Mouse (Mus musculus): ENCODE results near the gene Eml2. TPM values are rescaled to one million over a fixed set of nuclear protein-coding genes. Genes with fewer than 3 reads are reported as not detected.

The Eml2 gene
- polyA plus RNA-seq, 1 experiment from 2014 or later: 9.5 TPM

- 95% methylated on average over 5 of the region's 5 CpGs for WGBS
- no peak overlapping the region for H3K27ac ChIP-seq
- H3K4me3 ChIP-seq (replicated peaks): no peak overlapping the region
- no peaks in the 10 kb centered on the region for H3K9me3 ChIP-seq (replicated peaks)
- peaks cover 38% of the 10 kb centered on the region for H3K4me1 ChIP-seq
- no peak for ATAC-seq (replicated peaks; ENCODE audit: low FRiP score)
- peaks cover 18% of the 10 kb centered on the region for H3K36me3 ChIP-seq
- no peaks in the 10 kb centered on the region for H3K27me3 ChIP-seq
- H3K4me2 ChIP-seq: no peak overlapping the region
- no peak overlapping the region for H3K9ac ChIP-seq
These were observed 33.8 kb downstream of the Eml2 start for GRCm38 (mm10) chr7:19210010-19210409.

- Histone ChIP-seq H3K27ac (peak overlapping the region; percentile 57), H3K27me3 (no peaks in the 10 kb centered on the region)
These were observed 34.9 kb downstream of the Eml2 start for GRCm38 (mm10) chr7:19211041-19211675.

GRCm38 (mm10) chr7:19211996-19212755 lies 36.0 kb downstream of the Eml2 start, which contains the start of gene Gpr4:
Gene Gpr4, plus strand, starts transcription at chr7:19212538.
- H3K36me3 ChIP-seq: peaks cover 6% of the 10 kb centered on the region; the same call in 1 of the 2 replicates
- WGBS: 3% methylated on average over 27 of the region's 30 CpGs
- H3K4me3 ChIP-seq (replicated peaks): peak within 1 kb of the TSS; percentile 55
- peak within 1 kb of the TSS; percentile 93 for H3K4me2 ChIP-seq
- ATAC-seq (replicated peaks; ENCODE audit: low FRiP score): peak; percentile 86
- H3K9ac ChIP-seq: peak within 1 kb of the TSS; percentile 53
- peak within 1 kb of the TSS; percentile 57 for H3K27ac ChIP-seq
- no peaks in the 10 kb centered on the region for H3K9me3 ChIP-seq (replicated peaks)
- no peaks in the 10 kb centered on the region for H3K27me3 ChIP-seq
- H3K4me1 ChIP-seq: peaks cover 48% of the 10 kb centered on the region

More at GRCm38 (mm10) chr7:19211041-19211675, 34.9 kb downstream of the Eml2 start:
- H3K4me3 ChIP-seq (replicated peaks): no peak overlapping the region
- no peaks in the 10 kb centered on the region for H3K9me3 ChIP-seq (replicated peaks)
- H3K9ac ChIP-seq: no peak overlapping the region
- H3K4me1 ChIP-seq: peaks cover 46% of the 10 kb centered on the region
- H3K4me2 ChIP-seq: 0 out of 2 replicates have a peak overlapping the region, but pooled peaks have one; percentile 93
- no peak for ATAC-seq (replicated peaks; ENCODE audit: low FRiP score)
- WGBS: 21% methylated on average over 5 of the region's 5 CpGs
- H3K36me3 ChIP-seq: peaks cover 7% of the 10 kb centered on the region; the same call in 1 of the 2 replicates

DNA sequence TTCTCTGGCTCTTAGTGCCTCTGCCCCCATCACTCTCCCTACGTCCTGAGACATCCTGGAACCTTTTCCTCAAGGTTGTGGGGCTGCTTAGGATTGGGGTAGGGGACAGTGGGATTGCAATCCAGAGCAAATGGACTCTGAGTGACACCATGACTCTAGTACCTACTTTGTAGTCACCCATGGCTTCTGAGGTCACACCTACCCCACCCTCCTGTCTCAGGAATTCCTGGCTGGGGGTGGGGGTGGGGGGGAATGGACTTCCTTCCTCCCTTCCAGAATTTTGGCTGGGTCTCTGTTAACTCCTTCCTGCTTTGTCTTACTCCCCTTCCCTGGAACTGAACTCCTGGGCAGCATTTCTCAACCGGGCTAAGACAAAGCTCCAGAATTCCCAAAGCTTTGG lies 37.2 kb downstream of the Eml2 start:
- WGBS: 59% methylated on average over 2 of the region's 2 CpGs
- H3K27ac ChIP-seq: no peak overlapping the region
- H3K36me3 ChIP-seq: no peaks in the 10 kb centered on the region
- ATAC-seq (replicated peaks; ENCODE audit: low FRiP score): no peak
- peak overlapping the region; percentile 93 for H3K4me2 ChIP-seq
- no peak overlapping the region for H3K9ac ChIP-seq
- peak overlapping the region; percentile 55 for H3K4me3 ChIP-seq (replicated peaks)
- no peaks in the 10 kb centered on the region for H3K9me3 ChIP-seq (replicated peaks)
- H3K4me1 ChIP-seq: peaks cover 56% of the 10 kb centered on the region
- H3K27me3 ChIP-seq: no peaks in the 10 kb centered on the region

GRCm38 (mm10) chr7:19214369-19214768 lies 38.1 kb downstream of the Eml2 start:
- ATAC-seq (replicated peaks; ENCODE audit: low FRiP score): no peak
- Histone ChIP-seq H3K9ac (no peak overlapping the region), H3K27ac (no peak overlapping the region), H3K4me2 (peak overlapping the region; percentile 10; the same call in 1 of the 2 replicates), H3K4me3 (replicated peaks) (no peak overlapping the region), H3K27me3 (no peaks in the 10 kb centered on the region), H3K9me3 (replicated peaks) (no peaks in the 10 kb centered on the region), H3K4me1 (peaks cover 58% of the 10 kb centered on the region), H3K36me3 (no peaks in the 10 kb centered on the region)
- WGBS: 73% methylated on average over 7 of the region's 7 CpGs

DNA sequence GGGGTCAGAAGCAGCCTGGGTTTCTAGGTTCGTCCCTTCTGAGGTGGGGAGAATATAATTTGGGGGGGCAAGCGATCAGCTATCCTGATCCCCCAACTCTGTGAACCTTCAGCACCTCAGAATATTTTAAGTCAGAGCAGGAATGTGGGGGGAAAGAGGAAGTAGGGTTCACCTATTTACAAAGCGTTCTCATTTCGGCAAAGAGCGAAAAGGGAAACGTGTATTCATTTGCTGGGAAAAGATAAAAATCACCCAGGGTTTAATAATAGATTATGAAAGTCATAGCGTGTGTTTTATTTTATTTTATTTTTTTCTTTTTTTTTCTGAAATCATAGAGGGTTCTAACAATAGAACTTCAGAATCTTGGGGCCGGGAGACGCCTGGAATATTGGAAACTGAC lies 38.7 kb downstream of the Eml2 start:
- H3K9ac ChIP-seq: no peak overlapping the region
- H3K36me3 ChIP-seq: no peaks in the 10 kb centered on the region
- H3K9me3 ChIP-seq (replicated peaks): no peaks in the 10 kb centered on the region
- H3K27me3 ChIP-seq: no peaks in the 10 kb centered on the region
- H3K27ac ChIP-seq: no peak overlapping the region
- H3K4me2 ChIP-seq: no peak overlapping the region
- no peak overlapping the region for H3K4me3 ChIP-seq (replicated peaks)
- H3K4me1 ChIP-seq: peaks cover 58% of the 10 kb centered on the region
- no peak for ATAC-seq (replicated peaks; ENCODE audit: low FRiP score)
- 56% methylated on average over 9 of the region's 9 CpGs for WGBS

DNA sequence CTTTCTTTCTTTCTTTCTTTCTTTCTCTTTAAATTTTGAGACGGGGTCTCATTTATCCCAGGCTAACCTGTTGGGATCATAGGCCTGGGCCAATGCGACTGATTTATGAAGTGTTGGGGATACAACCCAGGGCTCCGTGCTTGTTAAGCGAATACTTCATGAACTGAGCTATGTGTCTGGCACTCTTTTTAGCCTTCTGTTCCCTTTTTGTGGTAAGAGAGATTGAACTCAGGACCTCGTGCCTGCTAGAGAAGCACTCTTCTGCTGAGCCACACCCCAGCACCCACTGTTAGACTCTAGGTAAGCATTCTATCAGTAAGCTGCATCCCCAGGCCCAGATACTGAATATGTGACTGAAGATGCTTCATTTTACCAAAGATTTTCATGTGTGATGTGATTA lies 41.3 kb downstream of the Eml2 start:
- no peaks in the 10 kb centered on the region for H3K27me3 ChIP-seq
- H3K9me3 ChIP-seq (replicated peaks): no peaks in the 10 kb centered on the region
- H3K27ac ChIP-seq: no peak overlapping the region
- no peak overlapping the region for H3K4me2 ChIP-seq
- H3K4me1 ChIP-seq: peaks cover 42% of the 10 kb centered on the region
- WGBS: 51% methylated on average over 5 of the region's 5 CpGs
- no peak overlapping the region for H3K9ac ChIP-seq
- H3K36me3 ChIP-seq: no peaks in the 10 kb centered on the region
- ATAC-seq (replicated peaks; ENCODE audit: low FRiP score): no peak
- no peak overlapping the region for H3K4me3 ChIP-seq (replicated peaks)

DNA sequence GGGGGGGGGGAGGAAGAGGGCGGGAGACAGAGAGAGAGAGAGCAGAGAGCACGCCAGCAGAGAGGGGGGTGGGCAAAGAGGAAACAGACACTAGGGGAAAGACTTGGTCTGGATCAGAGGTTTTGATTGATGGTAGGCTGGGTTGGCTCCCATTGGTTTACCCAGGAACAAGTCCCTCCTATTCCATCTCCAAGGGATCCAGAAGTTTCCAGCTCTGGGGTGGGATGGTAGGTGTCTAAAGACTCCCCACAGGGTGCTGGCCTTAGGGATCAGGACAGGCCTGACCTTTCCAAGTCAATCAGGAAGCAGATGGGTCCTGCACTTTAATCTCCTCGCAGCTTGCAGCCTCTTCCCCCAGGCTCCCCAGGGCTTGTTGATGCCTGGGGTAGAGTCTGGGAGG lies 41.7 kb downstream of the Eml2 start:
- Histone ChIP-seq H3K27ac (no peak overlapping the region), H3K4me2 (no peak overlapping the region), H3K27me3 (no peaks in the 10 kb centered on the region), H3K9ac (no peak overlapping the region), H3K36me3 (no peaks in the 10 kb centered on the region), H3K9me3 (replicated peaks) (no peaks in the 10 kb centered on the region), H3K4me1 (peaks cover 37% of the 10 kb centered on the region), H3K4me3 (replicated peaks) (no peak overlapping the region)
- 0 out of 2 replicates have a peak, but pooled peaks have one; percentile 9 for ATAC-seq (replicated peaks; ENCODE audit: low FRiP score)
- 18% methylated on average over 1 of the region's 3 CpGs for WGBS

DNA sequence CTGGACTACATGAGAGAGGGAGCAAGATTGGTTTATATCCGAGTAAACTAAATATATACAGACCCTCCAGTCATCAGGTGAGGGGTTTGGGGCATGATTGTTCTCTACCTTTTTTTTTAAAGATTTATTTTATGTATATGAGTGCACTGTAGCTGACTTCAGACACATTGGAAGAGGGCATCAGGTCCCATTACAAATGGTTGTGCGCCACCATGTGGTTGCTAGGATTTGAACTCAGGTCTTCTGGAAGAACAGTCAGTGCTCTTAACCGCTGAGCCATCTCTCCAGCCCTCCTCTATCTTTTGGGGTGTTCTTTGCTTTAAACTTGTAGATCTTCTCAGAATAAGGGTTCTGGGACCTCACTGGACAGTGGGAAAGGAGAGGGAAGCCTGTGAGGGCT lies 43.8 kb downstream of the Eml2 start:
- 67% methylated on average over 3 of the region's 3 CpGs for WGBS
- no peaks in the 10 kb centered on the region for H3K9me3 ChIP-seq (replicated peaks)
- H3K4me1 ChIP-seq: peaks cover 20% of the 10 kb centered on the region
- no peak for ATAC-seq (replicated peaks; ENCODE audit: low FRiP score)
- no peak overlapping the region for H3K27ac ChIP-seq
- no peaks in the 10 kb centered on the region for H3K27me3 ChIP-seq
- H3K9ac ChIP-seq: no peak overlapping the region
- no peak overlapping the region for H3K4me3 ChIP-seq (replicated peaks)
- H3K4me2 ChIP-seq: no peak overlapping the region
- peaks cover 10% of the 10 kb centered on the region; the same call in 1 of the 2 replicates for H3K36me3 ChIP-seq

DNA sequence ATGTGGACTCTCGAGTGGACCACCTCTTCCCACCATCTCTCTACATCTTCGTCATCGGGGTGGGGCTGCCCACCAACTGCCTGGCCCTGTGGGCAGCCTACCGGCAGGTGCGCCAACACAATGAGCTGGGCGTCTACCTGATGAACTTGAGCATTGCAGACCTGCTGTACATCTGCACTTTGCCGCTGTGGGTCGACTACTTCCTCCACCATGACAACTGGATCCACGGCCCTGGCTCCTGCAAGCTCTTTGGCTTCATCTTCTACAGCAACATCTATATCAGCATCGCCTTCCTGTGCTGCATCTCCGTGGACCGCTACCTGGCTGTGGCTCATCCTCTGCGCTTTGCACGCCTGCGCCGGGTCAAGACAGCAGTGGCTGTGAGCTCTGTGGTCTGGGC lies 46.0 kb downstream of the Eml2 start:
- H3K36me3 ChIP-seq: peaks cover 15% of the 10 kb centered on the region; the same call in 1 of the 2 replicates
- H3K9me3 ChIP-seq (replicated peaks): no peaks in the 10 kb centered on the region
- ATAC-seq (replicated peaks; ENCODE audit: low FRiP score): no peak
- H3K4me1 ChIP-seq: peaks cover 16% of the 10 kb centered on the region
- WGBS: 95% methylated on average over 16 of the region's 16 CpGs
- H3K9ac ChIP-seq: no peak overlapping the region
- H3K4me3 ChIP-seq (replicated peaks): no peak overlapping the region
- no peak overlapping the region for H3K27ac ChIP-seq
- no peak overlapping the region for H3K4me2 ChIP-seq
- no peaks in the 10 kb centered on the region for H3K27me3 ChIP-seq

GRCm38 (mm10) chr7:19222875-19223274 lies 46.7 kb downstream of the Eml2 start:
- no peak for ATAC-seq (replicated peaks; ENCODE audit: low FRiP score)
- no peak overlapping the region for H3K27ac ChIP-seq
- H3K4me3 ChIP-seq (replicated peaks): no peak overlapping the region
- H3K4me2 ChIP-seq: no peak overlapping the region
- H3K9ac ChIP-seq: no peak overlapping the region
- WGBS: 84% methylated on average over 14 of the region's 14 CpGs
- H3K9me3 ChIP-seq (replicated peaks): no peaks in the 10 kb centered on the region
- H3K36me3 ChIP-seq: peaks cover 15% of the 10 kb centered on the region; the same call in 1 of the 2 replicates
- H3K4me1 ChIP-seq: peaks cover 16% of the 10 kb centered on the region
- no peaks in the 10 kb centered on the region for H3K27me3 ChIP-seq

DNA sequence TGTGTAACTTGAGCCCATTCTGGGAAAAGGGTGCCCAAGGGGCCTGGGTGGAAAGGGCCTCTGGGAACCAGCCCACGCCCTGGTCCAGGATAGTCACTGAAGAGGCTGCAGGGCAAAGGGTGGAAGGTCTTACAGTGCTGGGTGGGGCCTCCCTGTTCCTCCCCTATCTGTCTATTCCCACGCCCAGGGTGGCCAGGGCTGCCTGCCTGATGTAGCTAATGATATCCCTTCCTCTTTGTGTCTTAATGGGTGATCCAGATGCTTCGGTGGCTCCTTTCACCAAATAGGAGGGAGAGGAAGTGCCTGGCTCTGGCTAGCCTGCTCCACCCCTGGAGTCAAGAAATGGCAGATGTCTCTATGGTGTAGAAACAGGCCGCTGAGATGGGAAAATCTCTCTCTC lies 48.7 kb downstream of the Eml2 start:
- Histone ChIP-seq H3K36me3 (peaks cover 15% of the 10 kb centered on the region; the same call in 1 of the 2 replicates), H3K9me3 (replicated peaks) (no peaks in the 10 kb centered on the region), H3K9ac (no peak overlapping the region), H3K4me2 (no peak overlapping the region), H3K4me3 (replicated peaks) (no peak overlapping the region), H3K27ac (no peak overlapping the region), H3K4me1 (peaks cover 20% of the 10 kb centered on the region), H3K27me3 (no peaks in the 10 kb centered on the region)
- 84% methylated on average over 4 of the region's 4 CpGs for WGBS
- no peak for ATAC-seq (replicated peaks; ENCODE audit: low FRiP score)

Measured in kidney, embryonic 15.5 days (tissue).